In genomic region chr13:99442434-99443249, GRCm38 (mm10) we compare ENCODE assay signal across 12 mouse cellular contexts.
DNase-seq lines count a peak whose midpoint lies in the region; ATAC-seq and TF ChIP-seq lines count a peak whose summit lies in the region.
"Had no signal": no experiment of that assay in that cellular context is flagged by ENCODE, and none has a peak within 500 bp of the region (broad histone marks: within the 10 kb centered on the region; RNA-seq: fewer than 3 reads in every experiment).

No protein-coding gene starts in this region.

- peak overlapping the region; percentile 30 for H3K9ac ChIP-seq in neural tube, embryonic 11.5 days (ENCODE audit: low read length)
- H3K9ac ChIP-seq in forebrain, embryonic 11.5 days (ENCODE audit: low read length), result peak overlapping the region; percentile 75
- no peak overlapping the region for H3K9ac ChIP-seq in limb, embryonic 12.5 days (replicated peaks)
- H3K9ac ChIP-seq: intestine, embryonic 15.5 days; limb, embryonic 15.5 days had no signal

- DNase-seq in neural tube, embryonic 11.5 days (ENCODE audit: low spot score), result no peak
- no peak for DNase-seq in neural tube, embryonic 10.5 days (ENCODE audit: extremely low spot score, low spot score)
- DNase-seq in forebrain, embryonic 11.5 days (ENCODE audit: low spot score), result no peak
- DNase-seq in thymus, adult 2 months, result no peak
- DNase-seq in left cerebral cortex, postnatal 14 days (ENCODE audit: low spot score in 2 of 2), result no peak
- DNase-seq in T-cell, adult 2 months (ENCODE audit: low spot score), result no peak
- DNase-seq: layer of hippocampus, adult 9-11 months; right cerebral cortex, adult 18-20 months; thymus, postnatal 4 days had no signal

- no peaks in the 10 kb centered on the region for H3K9me3 ChIP-seq in neural tube, embryonic 11.5 days (ENCODE audit: control insufficient read depth, low read length)
- H3K9me3 ChIP-seq in forebrain, embryonic 11.5 days (ENCODE audit: control insufficient read depth, low read length), result no peaks in the 10 kb centered on the region
- no peaks in the 10 kb centered on the region for H3K9me3 ChIP-seq in limb, embryonic 12.5 days
- H3K9me3 ChIP-seq: intestine, embryonic 15.5 days; limb, embryonic 15.5 days had no signal

- H3K4me3 ChIP-seq in neural tube, embryonic 11.5 days (ENCODE audit: low read depth, low read length), result peak overlapping the region; percentile 39
- peak overlapping the region; percentile 41 for H3K4me3 ChIP-seq in forebrain, embryonic 11.5 days (ENCODE audit: low read depth, low read length)
- no peak overlapping the region for H3K4me3 ChIP-seq in limb, embryonic 12.5 days (replicated peaks)
- no peak overlapping the region for H3K4me3 ChIP-seq in thymus, adult 2 months (ENCODE audit: control insufficient read depth, insufficient read depth, low read length)
- H3K4me3 ChIP-seq: intestine, embryonic 15.5 days; limb, embryonic 15.5 days had no signal

- TF ChIP-seq CTCF in thymus, adult 2 months (IDR thresholded peaks at IDR 0.05; ENCODE audit: borderline replicate concordance, control insufficient read depth, extremely low read depth, insufficient read depth, low read length, poor library complexity), result no peak

- ATAC-seq in neural tube, embryonic 11.5 days (ENCODE audit: insufficient read depth, low FRiP score, low TSS enrichment), result no peak
- no peak for ATAC-seq in forebrain, embryonic 11.5 days (replicated peaks; ENCODE audit: low FRiP score)
- ATAC-seq in limb, embryonic 12.5 days (ENCODE audit: insufficient number of reproducible peaks, insufficient read depth, low FRiP score, low TSS enrichment, low read depth), result no peak
- ATAC-seq: intestine, embryonic 15.5 days had no signal

- H3K27ac ChIP-seq in neural tube, embryonic 11.5 days (ENCODE audit: low read depth, low read length), result peak overlapping the region; percentile 89
- H3K27ac ChIP-seq in forebrain, embryonic 11.5 days (ENCODE audit: low read depth, low read length), result peak overlapping the region; percentile 98
- peak overlapping the region; percentile 71 for H3K27ac ChIP-seq in limb, embryonic 12.5 days
- no peak overlapping the region for H3K27ac ChIP-seq in thymus, adult 2 months (ENCODE audit: control insufficient read depth, insufficient read depth, low read length)
- H3K27ac ChIP-seq: intestine, embryonic 15.5 days; limb, embryonic 15.5 days had no signal

- H3K27me3 ChIP-seq in neural tube, embryonic 11.5 days (ENCODE audit: control insufficient read depth, insufficient read depth, low read length), result no peaks in the 10 kb centered on the region
- H3K27me3 ChIP-seq in forebrain, embryonic 11.5 days (ENCODE audit: control insufficient read depth, insufficient read depth, low read length), result no peaks in the 10 kb centered on the region
- no peaks in the 10 kb centered on the region for H3K27me3 ChIP-seq in limb, embryonic 12.5 days
- H3K27me3 ChIP-seq in thymus, adult 2 months (ENCODE audit: control insufficient read depth, insufficient read depth, low read length), result no peaks in the 10 kb centered on the region
- H3K27me3 ChIP-seq: intestine, embryonic 15.5 days; limb, embryonic 15.5 days had no signal

- H3K4me2 ChIP-seq in neural tube, embryonic 11.5 days (ENCODE audit: low read depth), result peak overlapping the region; percentile 39
- peak overlapping the region; percentile 70 for H3K4me2 ChIP-seq in forebrain, embryonic 11.5 days (ENCODE audit: low read depth, low read length, severe bottlenecking)
- no peak overlapping the region for H3K4me2 ChIP-seq in limb, embryonic 12.5 days
- H3K4me2 ChIP-seq: intestine, embryonic 15.5 days; limb, embryonic 15.5 days had no signal

- H3K4me1 ChIP-seq in neural tube, embryonic 11.5 days (ENCODE audit: control insufficient read depth, insufficient read depth, low read length), result peaks cover 37% of the 10 kb centered on the region
- peaks cover 35% of the 10 kb centered on the region for H3K4me1 ChIP-seq in forebrain, embryonic 11.5 days (replicated peaks; ENCODE audit: control insufficient read depth, insufficient read depth, low read length)
- peaks cover 35% of the 10 kb centered on the region for H3K4me1 ChIP-seq in limb, embryonic 12.5 days (replicated peaks)
- H3K4me1 ChIP-seq in thymus, adult 2 months (replicated peaks; ENCODE audit: control insufficient read depth, insufficient read depth, low read length), result no peaks in the 10 kb centered on the region
- H3K4me1 ChIP-seq: intestine, embryonic 15.5 days had no signal

- intact Hi-C loops in left cerebral cortex, postnatal 14 days (cut with DNase I), result no loop called here

- H3K36me3 ChIP-seq in neural tube, embryonic 11.5 days (ENCODE audit: control insufficient read depth, insufficient read depth, low read length), result peaks cover 16% of the 10 kb centered on the region
- H3K36me3 ChIP-seq in forebrain, embryonic 11.5 days (ENCODE audit: control insufficient read depth, insufficient read depth, low read length), result peaks cover 23% of the 10 kb centered on the region
- H3K36me3 ChIP-seq in limb, embryonic 12.5 days, result peaks cover 19% of the 10 kb centered on the region
- H3K36me3 ChIP-seq in thymus, adult 2 months (ENCODE audit: control insufficient read depth, insufficient read depth, low read length), result no peaks in the 10 kb centered on the region
- H3K36me3 ChIP-seq: intestine, embryonic 15.5 days had no signal

- 41% methylated on average over 12 of the region's 12 CpGs for WGBS in neural tube, embryonic 11.5 days
- 24% methylated on average over 12 of the region's 12 CpGs for WGBS in forebrain, embryonic 11.5 days
- 78% methylated on average over 12 of the region's 12 CpGs for WGBS in limb, embryonic 12.5 days
- 94% methylated on average over 12 of the region's 12 CpGs for WGBS in thymus, adult 2 months

- no peak for TF ChIP-seq POLR2A in thymus, adult 2 months (IDR thresholded peaks at IDR 0.05; ENCODE audit: control insufficient read depth, extremely low read depth, insufficient read depth, low read length, poor library complexity)

Comparison
In these comparisons a context has a peak if more than half of its experiments do, and no peak if none do; other contexts are left out.
1. H3K4me3 ChIP-seq: peak in neural tube, embryonic 11.5 days (single experiment) and forebrain, embryonic 11.5 days (single experiment); none in limb, embryonic 12.5 days (single experiment) and thymus, adult 2 months (single experiment).